ENCODE assay signal across 22 mouse cellular contexts in genomic region chr16:9016762-9017086, GRCm38 (mm10).
"Had no signal": no experiment of that assay in that cellular context is flagged by ENCODE, and none has a peak within 500 bp of the region (broad histone marks: within the 10 kb centered on the region; RNA-seq: fewer than 3 reads in every experiment).

No protein-coding gene starts in this region.

- H3K27ac ChIP-seq: kidney, embryonic 15.5 days; left cerebral cortex, adult 2 months; limb, embryonic 12.5 days; limb, embryonic 15.5 days; liver, embryonic 14.5 days; macrophage; midbrain, embryonic 12.5 days; midbrain, embryonic 15.5 days; neural tube, embryonic 12.5 days; neural tube, embryonic 15.5 days; stomach, postnatal 0 days had no signal

- DNase-seq: kidney, adult 11 months; kidney, adult 8-10 months; kidney, postnatal 10 days; kidney, postnatal 36 days; layer of hippocampus, postnatal 36 days; liver, postnatal 0 days; right cerebral cortex, adult 18-20 months; right cerebral cortex, postnatal 14 days; right cerebral cortex, postnatal 4 days; thymus, postnatal 25 days had no signal

- H3K4me3 ChIP-seq: kidney, embryonic 15.5 days; left cerebral cortex, adult 2 months; limb, embryonic 12.5 days; limb, embryonic 15.5 days; midbrain, embryonic 12.5 days; midbrain, embryonic 15.5 days; neural tube, embryonic 12.5 days; neural tube, embryonic 15.5 days had no signal

- H3K27me3 ChIP-seq: kidney, embryonic 15.5 days; limb, embryonic 12.5 days; limb, embryonic 15.5 days; midbrain, embryonic 12.5 days; midbrain, embryonic 15.5 days; neural tube, embryonic 12.5 days; neural tube, embryonic 15.5 days had no signal

- ATAC-seq: liver, postnatal 0 days; midbrain, embryonic 15.5 days had no signal

- H3K9me3 ChIP-seq: kidney, embryonic 15.5 days; limb, embryonic 12.5 days; limb, embryonic 15.5 days; midbrain, embryonic 12.5 days; midbrain, embryonic 15.5 days; neural tube, embryonic 12.5 days; neural tube, embryonic 15.5 days had no signal

- H3K9ac ChIP-seq: kidney, embryonic 15.5 days; limb, embryonic 12.5 days; limb, embryonic 15.5 days; liver, embryonic 14.5 days; liver, postnatal 0 days; midbrain, embryonic 12.5 days; midbrain, embryonic 15.5 days; neural tube, embryonic 12.5 days; neural tube, embryonic 15.5 days had no signal

- H3K4me1 ChIP-seq: kidney, embryonic 15.5 days; limb, embryonic 12.5 days; limb, embryonic 15.5 days; midbrain, embryonic 15.5 days; neural tube, embryonic 12.5 days; neural tube, embryonic 15.5 days had no signal

- H3K4me2 ChIP-seq: kidney, embryonic 15.5 days; limb, embryonic 12.5 days; limb, embryonic 15.5 days; liver, embryonic 11.5 days; midbrain, embryonic 12.5 days; midbrain, embryonic 15.5 days; neural tube, embryonic 12.5 days; neural tube, embryonic 15.5 days had no signal

- H3K36me3 ChIP-seq: kidney, embryonic 15.5 days; limb, embryonic 12.5 days; limb, embryonic 15.5 days; midbrain, embryonic 12.5 days; midbrain, embryonic 15.5 days; neural tube, embryonic 12.5 days; neural tube, embryonic 15.5 days had no signal
